Mouse (Mus musculus) heart, embryonic 15.5 days (tissue): ENCODE measurements around the gene Snrnp70. TPM values are rescaled to one million over a fixed set of nuclear protein-coding genes. Genes with fewer than 3 reads are reported as not detected.
A peak's percentile ranks its signal among the peaks of the same experiment; 100 is the strongest.

Source experiments
- ATAC-seq: fragments of 200-750 bp; cut with Nextera tagmentation; replicated peaks from 2 replicates; pipeline ENCODE4 v1.8.0; 2017; ENCODE audit warnings: low read depth, moderate TSS enrichment; ENCODE audit not compliant: insufficient number of reproducible peaks, insufficient read depth, low FRiP score
- H3K27ac ChIP-seq: fragments of 300-500 bp; sonication (generic); 2 replicates; pipeline ENCODE4 v1.5.1; 2015; ENCODE audit warnings: mild to moderate bottlenecking, inconsistent platforms
- H3K27me3 ChIP-seq: fragments of 300-500 bp; sonication (generic); 2 replicates; pipeline ENCODE4 v1.6.1; 2015; ENCODE audit warnings: inconsistent platforms
- H3K36me3 ChIP-seq: fragments of 300-500 bp; sonication (generic); 2 replicates; pipeline ENCODE4 v1.6.1; 2015; ENCODE audit warnings: mild to moderate bottlenecking, inconsistent platforms
- H3K4me1 ChIP-seq: fragments of 300-500 bp; sonication (generic); replicated peaks from 2 replicates; pipeline ENCODE4 v1.6.1; 2015; ENCODE audit warnings: inconsistent platforms
- H3K4me2 ChIP-seq: fragments of 300-500 bp; sonication (generic); 2 replicates; pipeline ENCODE4 v1.6.1; 2015; ENCODE audit warnings: inconsistent platforms, mild to moderate bottlenecking, moderate library complexity
- H3K4me3 ChIP-seq: fragments of 300-500 bp; sonication (generic); 2 replicates; pipeline ENCODE4 v1.5.1; 2015; ENCODE audit warnings: mild to moderate bottlenecking, inconsistent platforms
- H3K9ac ChIP-seq: fragments of 300-500 bp; sonication (generic); 2 replicates; pipeline ENCODE4 v1.6.1; 2015; ENCODE audit warnings: mild to moderate bottlenecking, inconsistent platforms
- H3K9me3 ChIP-seq: fragments of 300-500 bp; sonication (generic); replicated peaks from 2 replicates; pipeline ENCODE4 v1.6.1; 2016; ENCODE audit warnings: inconsistent platforms
- WGBS: fragments of 180-500 bp; shearing (Covaris S2); methylation state at CpG from one replicate; pipeline ENCODE4 v1.1.7; 2015; ENCODE audit warnings: mixed read lengths; 5-methylcytosine and 5-hydroxymethylcytosine counted together
- polyA plus RNA-seq: library from polyadenylated mRNA; unstranded; fragments of >200 nt; fragmentation: Nextera tagmentation; extraction: Ambion mirVana; gene quantifications from 2 replicates; pipeline ENCODE4 v1.2.1, GENCODE M21; 2015

Gene Snrnp70
- polyA plus RNA-seq: 123 and 146 TPM in 2 replicates

- peak within 1 kb of the TSS; percentile 82 for H3K4me2 ChIP-seq
- H3K27me3 ChIP-seq: no peaks in the 10 kb centered on the region
- peak within 1 kb of the TSS; percentile 95 for H3K27ac ChIP-seq
- peaks cover 18% of the 10 kb centered on the region for H3K36me3 ChIP-seq
- peak within 1 kb of the TSS; percentile 84 for H3K9ac ChIP-seq
- no peaks in the 10 kb centered on the region for H3K9me3 ChIP-seq
- H3K4me3 ChIP-seq: peak within 1 kb of the TSS; percentile 78
- ATAC-seq: peak; percentile 98
- under 1% methylated on average over 60 of the region's 60 CpGs for WGBS
- H3K4me1 ChIP-seq: peaks cover 22% of the 10 kb centered on the region
Observed at GRCm38 (mm10) chr7:45395578-45396336, at the start of gene Snrnp70. Gene Snrnp70 (minus strand): TSS chr7:45395742.

GRCm38 (mm10) chr7:45443526-45444420 is 48.2 kb upstream of the Snrnp70 start:
- Histone ChIP-seq H3K36me3 (peaks cover 79% of the 10 kb centered on the region), H3K4me1 (peaks cover 7% of the 10 kb centered on the region; the same call in 1 of the 2 replicates), H3K27ac (no peak overlapping the region), H3K9me3 (no peaks in the 10 kb centered on the region), H3K27me3 (no peaks in the 10 kb centered on the region), H3K4me2 (no peak overlapping the region), H3K9ac (no peak overlapping the region), H3K4me3 (no peak overlapping the region)
- no peak for ATAC-seq
- WGBS: 74% methylated on average over 22 of the region's 22 CpGs

- H3K36me3 ChIP-seq: peaks cover 31% of the 10 kb centered on the region
- H3K4me2 ChIP-seq: peak within 1 kb of the TSS; percentile 2; the same call in 1 of the 2 replicates
- no peak for ATAC-seq
- no peak within 1 kb of the TSS; the same call in 1 of the 2 replicates for H3K4me3 ChIP-seq
- no peak within 1 kb of the TSS for H3K27ac ChIP-seq
- 30% methylated on average over 19 of the region's 19 CpGs for WGBS
- no peaks in the 10 kb centered on the region for H3K9me3 ChIP-seq
- no peak within 1 kb of the TSS for H3K9ac ChIP-seq
- no peaks in the 10 kb centered on the region for H3K27me3 ChIP-seq
- peaks cover 42% of the 10 kb centered on the region for H3K4me1 ChIP-seq
Observed at GRCm38 (mm10) chr7:45437521-45438276, 42.2 kb upstream of the Snrnp70 start, which contains the start of gene Ruvbl2. Gene Ruvbl2 (minus strand): TSS chr7:45438096.

- no peak overlapping the region for H3K4me3 ChIP-seq
- H3K4me1 ChIP-seq: peaks cover 44% of the 10 kb centered on the region
- ATAC-seq: no peak
- no peak overlapping the region for H3K9ac ChIP-seq
- WGBS: 40% methylated on average over 6 of the region's 6 CpGs
- H3K36me3 ChIP-seq: peaks cover 27% of the 10 kb centered on the region
- H3K27ac ChIP-seq: no peak overlapping the region
- peak overlapping the region; percentile 2; the same call in 1 of the 2 replicates for H3K4me2 ChIP-seq
- no peaks in the 10 kb centered on the region for H3K9me3 ChIP-seq
- no peaks in the 10 kb centered on the region for H3K27me3 ChIP-seq
Observed at GRCm38 (mm10) chr7:45437046-45437445, 41.5 kb upstream of the Snrnp70 start.

GRCm38 (mm10) chr7:45436444-45436843 is 40.9 kb upstream of the Snrnp70 start:
- no peak for ATAC-seq
- Histone ChIP-seq H3K4me2 (peak overlapping the region; percentile 94), H3K27ac (no peak overlapping the region), H3K9me3 (no peaks in the 10 kb centered on the region), H3K4me1 (peaks cover 44% of the 10 kb centered on the region), H3K27me3 (no peaks in the 10 kb centered on the region), H3K36me3 (peaks cover 28% of the 10 kb centered on the region), H3K4me3 (peak overlapping the region; percentile 80; the same call in 1 of the 2 replicates), H3K9ac (peak overlapping the region; percentile 88)
- WGBS: 85% methylated on average over 5 of the region's 5 CpGs

GRCm38 (mm10) chr7:45435038-45435437 is 39.5 kb upstream of the Snrnp70 start:
- peaks cover 44% of the 10 kb centered on the region for H3K4me1 ChIP-seq
- WGBS: 2% methylated on average over 16 of the region's 16 CpGs
- H3K36me3 ChIP-seq: peaks cover 25% of the 10 kb centered on the region
- no peaks in the 10 kb centered on the region for H3K27me3 ChIP-seq
- peak overlapping the region; percentile 88 for H3K9ac ChIP-seq
- H3K4me2 ChIP-seq: peak overlapping the region; percentile 94
- H3K27ac ChIP-seq: peak overlapping the region; percentile 91
- ATAC-seq: 0 out of 2 replicates have a peak, but pooled peaks have one; percentile 0
- H3K9me3 ChIP-seq: no peaks in the 10 kb centered on the region
- H3K4me3 ChIP-seq: peak overlapping the region; percentile 80

GRCm38 (mm10) chr7:45434203-45435015 is 38.9 kb upstream of the Snrnp70 start, which contains the start of gene Gys1:
Gene Gys1 (plus strand): TSS chr7:45434844.
- peak; percentile 96 for ATAC-seq
- H3K27ac ChIP-seq: peak within 1 kb of the TSS; percentile 91
- H3K9me3 ChIP-seq: no peaks in the 10 kb centered on the region
- H3K9ac ChIP-seq: peak within 1 kb of the TSS; percentile 88
- peaks cover 44% of the 10 kb centered on the region for H3K4me1 ChIP-seq
- H3K4me2 ChIP-seq: peak within 1 kb of the TSS; percentile 94
- under 1% methylated on average over 45 of the region's 45 CpGs for WGBS
- H3K36me3 ChIP-seq: peaks cover 23% of the 10 kb centered on the region
- H3K4me3 ChIP-seq: peak within 1 kb of the TSS; percentile 80
- no peaks in the 10 kb centered on the region for H3K27me3 ChIP-seq

GRCm38 (mm10) chr7:45433835-45434202 is 38.3 kb upstream of the Snrnp70 start:
- ATAC-seq: no peak
- Histone ChIP-seq H3K4me2 (peak overlapping the region; percentile 94), H3K4me1 (peaks cover 44% of the 10 kb centered on the region), H3K9me3 (no peaks in the 10 kb centered on the region), H3K27me3 (no peaks in the 10 kb centered on the region), H3K27ac (peak overlapping the region; percentile 91), H3K9ac (peak overlapping the region; percentile 81), H3K36me3 (peaks cover 28% of the 10 kb centered on the region), H3K4me3 (peak overlapping the region; percentile 80)
- WGBS: 0% methylated on average over 7 of the region's 7 CpGs

GRCm38 (mm10) chr7:45426556-45426955 is 31.0 kb upstream of the Snrnp70 start:
- 85% methylated on average over 8 of the region's 8 CpGs for WGBS
- ATAC-seq: no peak
- Histone ChIP-seq H3K27me3 (peaks cover under 1% of the 10 kb centered on the region; the same call in 1 of the 2 replicates), H3K9ac (no peak overlapping the region), H3K4me1 (no peaks in the 10 kb centered on the region), H3K27ac (no peak overlapping the region), H3K4me2 (no peak overlapping the region), H3K9me3 (no peaks in the 10 kb centered on the region), H3K36me3 (peaks cover 86% of the 10 kb centered on the region), H3K4me3 (no peak overlapping the region)

GRCm38 (mm10) chr7:45421194-45421593 is 25.7 kb upstream of the Snrnp70 start:
- no peak overlapping the region for H3K4me2 ChIP-seq
- no peaks in the 10 kb centered on the region for H3K9me3 ChIP-seq
- no peak overlapping the region for H3K27ac ChIP-seq
- peaks cover 51% of the 10 kb centered on the region for H3K36me3 ChIP-seq
- peaks cover 5% of the 10 kb centered on the region for H3K4me1 ChIP-seq
- 86% methylated on average over 14 of the region's 14 CpGs for WGBS
- no peak overlapping the region for H3K4me3 ChIP-seq
- H3K27me3 ChIP-seq: peaks cover 50% of the 10 kb centered on the region
- no peak overlapping the region for H3K9ac ChIP-seq
- ATAC-seq: no peak
